Mouse (Mus musculus) ES-E14 (cell line): ENCODE data around the gene Setd3.

ENCODE experiments used
- HCFC1 ChIP-seq: IDR thresholded peaks from 2 replicates; pipeline ENCODE4 v1.6.1; 2012; ENCODE audit warnings: low read length, inconsistent platforms, borderline replicate concordance; ENCODE audit not compliant: insufficient read depth
- MAFK ChIP-seq: IDR thresholded peaks from 2 replicates; pipeline ENCODE4 v1.6.1; 2014; ENCODE audit warnings: mild to moderate bottlenecking, low read depth, low read length, inconsistent platforms; ENCODE audit not compliant: insufficient read depth
- ZC3H11A ChIP-seq: IDR thresholded peaks from 2 replicates; pipeline ENCODE4 v1.6.1; 2012; ENCODE audit warnings: low read depth, mild to moderate bottlenecking, inconsistent platforms, low read length, borderline replicate concordance

- TF ChIP-seq MAFK (no peak), ZC3H11A (no peak), HCFC1 (no peak)
Measured at GRCm38 (mm10) chr12:108110674-108111073, 68.4 kb downstream of the Setd3 start.
